Mouse (Mus musculus): ENCODE data around the gene Madcam1.

The Madcam1 gene

DNA sequence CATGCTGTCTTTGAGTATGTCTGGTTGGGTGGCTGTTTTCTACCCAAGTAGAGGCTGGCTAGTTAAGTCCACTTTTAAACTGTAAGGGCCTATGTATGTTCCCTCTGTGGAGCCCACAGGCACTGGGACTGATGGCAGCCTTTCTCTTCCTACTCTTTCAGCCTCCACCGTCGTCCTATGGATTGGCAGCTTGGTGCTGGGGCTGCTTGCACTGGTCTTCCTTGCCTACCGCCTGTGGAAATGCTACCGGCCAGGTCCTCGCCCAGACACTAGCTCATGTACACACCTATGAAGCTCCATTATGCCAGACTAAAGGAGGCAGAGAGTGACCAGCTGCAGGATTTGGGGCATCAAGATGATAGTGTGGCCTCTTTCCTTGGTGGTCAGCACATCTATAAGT is 3.7 kb downstream of the Madcam1 start:
- no peak for DNase-seq (ENCODE audit: low read depth, low spot score)

DNA sequence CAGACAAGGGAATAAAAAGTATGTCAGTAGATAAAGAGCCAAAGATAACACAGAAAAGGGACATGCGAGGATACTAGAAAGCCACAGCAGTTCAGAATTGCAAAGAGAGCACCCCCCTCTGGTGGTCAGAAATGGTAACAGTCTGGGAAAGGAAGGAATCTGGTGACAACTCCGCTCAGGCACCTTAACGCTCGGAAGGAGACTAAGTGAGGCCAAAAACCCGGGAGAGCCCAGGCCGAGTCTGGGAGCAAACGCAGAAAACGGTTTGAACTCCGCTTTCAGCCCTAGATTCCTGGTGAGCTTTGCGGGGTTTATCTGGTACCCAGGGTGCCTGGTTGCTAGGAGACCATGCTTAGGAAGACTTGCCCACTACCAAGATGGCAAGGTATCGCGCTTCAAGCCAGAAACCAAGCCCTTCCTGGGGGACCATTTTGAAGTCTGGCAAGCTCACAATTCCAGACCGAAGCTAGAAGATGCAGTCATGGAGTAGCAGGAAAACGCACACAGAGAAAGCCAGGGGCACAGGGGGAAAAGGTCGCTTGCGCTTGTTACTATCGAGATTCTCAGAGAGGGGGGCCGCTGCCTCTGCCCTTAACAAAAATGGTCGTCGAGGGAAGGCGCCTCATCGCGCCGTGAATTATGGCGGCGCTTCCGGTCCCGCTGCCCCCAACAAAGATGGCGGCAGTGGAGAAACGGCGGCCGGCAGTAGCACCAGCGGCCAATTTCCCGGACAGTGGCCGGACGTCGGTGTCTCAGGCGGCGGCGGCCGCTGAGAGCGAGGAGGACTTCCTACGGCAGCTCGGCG is 4.6 kb downstream of the Madcam1 start, which contains the start of gene Tpgs1:
Gene Tpgs1 (plus strand): TSS at position 599 of the 805 bp plus-strand sequence.
- DNase-seq (ENCODE audit: low read depth, low spot score) = peak; percentile 93

DNA sequence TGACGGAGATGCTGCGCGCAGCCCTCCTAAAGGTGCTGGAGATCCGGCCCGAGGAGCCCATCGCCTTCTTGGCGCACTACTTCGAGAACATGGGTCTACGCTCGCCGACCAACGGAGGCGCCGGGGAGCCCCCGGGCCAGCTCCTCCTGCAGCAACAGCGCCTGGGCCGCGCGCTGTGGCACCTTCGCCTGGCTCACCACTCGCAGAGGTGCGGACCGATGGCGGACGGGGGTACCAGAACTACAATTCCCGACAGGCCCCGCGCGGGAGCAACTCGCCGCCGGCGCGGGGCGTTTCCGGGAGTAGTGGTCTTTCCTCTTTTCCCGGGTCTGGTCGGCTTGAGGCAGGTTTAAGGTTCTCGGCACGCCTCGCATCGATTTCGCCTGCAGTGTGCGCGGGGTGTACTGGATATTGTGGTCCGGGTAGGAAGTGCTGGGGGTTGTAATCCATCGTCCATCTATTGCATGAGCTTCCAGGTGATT is 5.3 kb downstream of the Madcam1 start:
- peak; percentile 76 for DNase-seq (ENCODE audit: low read depth, low spot score)

DNA sequence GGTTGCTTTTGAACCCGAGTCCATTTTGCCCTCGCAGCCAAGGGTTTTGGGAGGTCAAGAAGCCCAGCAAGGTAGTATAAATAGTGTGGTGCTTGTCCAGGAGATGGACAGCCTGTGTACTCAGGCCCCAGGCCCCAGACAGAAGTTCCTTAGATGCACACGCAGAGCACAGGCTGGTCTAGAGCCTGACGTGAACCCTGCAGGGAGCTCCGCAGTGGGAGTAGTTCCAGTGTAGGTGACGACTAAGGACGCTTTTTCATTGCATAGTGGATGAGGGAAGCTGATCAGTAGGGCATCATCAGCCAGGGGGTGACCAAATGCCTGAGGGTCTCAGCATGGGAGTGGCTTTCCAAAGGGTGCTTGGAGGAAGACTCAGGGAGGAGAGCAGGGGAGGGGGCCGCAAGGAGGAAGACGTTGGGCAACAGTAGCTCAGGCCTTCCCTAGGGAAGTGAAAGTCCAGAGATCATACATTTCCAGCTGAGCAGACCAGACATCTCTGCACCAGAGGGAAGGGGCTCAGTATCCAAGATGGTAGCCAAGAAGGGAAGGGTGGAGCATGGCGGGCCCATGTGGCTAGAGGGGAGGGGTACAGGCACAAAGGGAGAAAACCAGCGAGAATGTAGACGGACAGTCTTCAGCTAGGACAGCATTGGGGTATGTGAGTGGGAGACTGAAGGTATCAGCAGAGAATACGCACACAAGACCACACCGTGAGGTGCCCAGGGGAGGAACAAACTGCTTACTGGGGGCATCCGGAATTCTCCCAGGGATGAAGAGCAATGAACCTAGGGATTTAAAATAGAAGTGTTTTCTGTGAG is 5.9 kb downstream of the Madcam1 start:
- DNase-seq (ENCODE audit: low read depth, low spot score) = no peak

DNA sequence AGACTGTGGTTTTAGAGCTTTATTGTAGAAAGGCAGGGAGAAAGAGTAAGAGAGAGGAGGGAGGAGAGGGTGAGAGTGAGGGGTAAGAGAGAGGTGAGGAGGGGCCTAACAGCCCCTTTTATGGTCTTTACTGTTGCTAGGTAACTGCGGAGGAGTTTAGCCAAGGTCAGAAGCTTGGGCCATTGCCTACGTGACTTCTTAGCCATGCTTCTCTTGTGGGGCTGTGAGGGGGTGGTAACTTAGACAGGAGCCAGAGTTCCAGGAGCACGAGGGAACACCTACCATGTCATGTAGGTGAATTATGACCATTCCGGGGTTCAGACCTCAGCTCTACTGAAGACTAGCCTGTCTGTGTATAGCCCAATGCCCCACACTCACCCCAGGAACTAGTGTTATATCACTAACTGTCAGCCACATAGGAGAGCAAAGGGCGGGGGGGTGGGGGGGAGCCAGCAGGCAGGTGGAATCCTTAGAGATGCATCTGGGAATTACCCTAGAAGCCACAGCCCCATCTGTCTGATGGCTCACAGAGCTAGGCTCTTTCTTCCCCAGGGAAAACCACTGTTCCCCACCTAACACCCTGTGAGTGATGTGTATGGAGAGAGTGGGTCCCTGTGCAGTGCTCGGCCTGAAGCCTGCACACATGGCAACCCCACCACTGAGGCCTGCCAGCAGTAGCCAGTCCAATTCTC is 7.2 kb downstream of the Madcam1 start:
- DNase-seq (ENCODE audit: low read depth, low spot score) = no peak

DNA sequence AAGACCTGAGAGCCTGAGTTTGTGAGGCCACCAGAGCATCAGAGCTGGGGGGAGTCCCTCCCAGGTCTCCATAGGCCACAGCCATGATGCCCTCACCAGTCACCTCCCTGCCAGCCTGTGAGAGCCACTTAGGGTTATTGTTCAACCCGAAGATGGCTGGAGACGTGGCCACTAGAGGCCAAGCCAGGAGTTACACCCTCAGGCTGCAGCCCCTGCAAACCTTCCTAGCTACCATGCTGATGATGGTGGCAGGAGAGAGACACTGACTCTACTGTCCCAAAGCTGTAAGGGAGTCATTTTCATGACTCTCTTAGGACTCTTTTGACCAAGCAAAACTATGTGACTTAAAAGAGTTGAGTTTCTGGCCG is 7.7 kb downstream of the Madcam1 start:
- no peak for DNase-seq (ENCODE audit: low read depth, low spot score)

DNA sequence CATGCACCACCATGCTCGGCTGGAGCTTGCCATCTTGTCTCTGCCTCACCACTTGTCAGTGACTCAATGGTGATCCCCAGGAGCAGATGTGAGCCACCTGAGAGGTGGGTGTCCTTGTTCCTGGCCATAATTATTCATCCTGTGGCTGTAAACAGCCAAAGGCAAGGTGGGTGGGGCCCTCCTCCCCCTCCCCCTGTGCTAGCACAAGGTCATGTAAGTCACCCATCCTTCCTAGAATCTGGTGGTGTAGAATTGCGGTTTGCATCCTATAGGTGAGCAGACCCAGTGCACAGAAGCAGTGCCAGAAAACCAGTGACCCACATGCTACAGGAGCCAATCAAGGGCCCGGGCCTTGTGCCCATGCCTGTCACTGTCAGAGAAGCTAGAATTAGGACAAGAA is 8.7 kb downstream of the Madcam1 start:
- DNase-seq (ENCODE audit: low read depth, low spot score) = no peak

DNA sequence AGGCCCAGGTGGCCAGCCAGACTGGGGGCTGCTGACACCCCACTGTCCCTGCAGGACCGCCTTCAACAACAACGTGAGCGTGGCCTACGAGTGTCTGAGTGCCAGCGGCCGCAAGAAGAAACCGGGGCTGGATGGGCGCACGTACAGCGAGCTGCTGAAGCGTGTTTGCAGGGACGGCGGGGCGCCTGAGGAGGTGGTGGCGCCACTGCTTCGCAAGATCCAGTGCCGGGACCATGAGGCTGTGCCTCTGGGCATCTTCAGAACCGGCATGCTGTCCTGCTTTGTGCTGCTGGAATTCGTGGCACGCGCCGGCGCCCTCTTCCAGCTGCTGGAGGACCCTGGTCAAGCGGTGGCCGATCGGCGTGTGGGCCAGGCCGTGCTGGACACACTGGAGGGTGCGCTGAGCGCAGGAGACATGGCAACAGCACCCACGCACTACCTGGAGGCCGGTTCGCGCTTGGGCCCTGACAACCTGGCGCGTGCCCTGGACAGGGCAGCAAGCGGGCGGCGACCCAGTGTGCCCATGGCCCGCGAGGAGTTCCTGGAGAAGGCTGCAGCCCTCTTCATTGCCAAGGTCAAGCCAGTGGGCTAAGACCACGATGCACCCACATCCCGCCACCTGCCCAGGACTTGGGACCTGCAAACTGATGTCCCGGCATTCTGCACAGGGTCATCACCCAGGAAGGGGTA is 11.1 kb downstream of the Madcam1 start:
- DNase-seq (ENCODE audit: low read depth, low spot score) = no peak

DNA sequence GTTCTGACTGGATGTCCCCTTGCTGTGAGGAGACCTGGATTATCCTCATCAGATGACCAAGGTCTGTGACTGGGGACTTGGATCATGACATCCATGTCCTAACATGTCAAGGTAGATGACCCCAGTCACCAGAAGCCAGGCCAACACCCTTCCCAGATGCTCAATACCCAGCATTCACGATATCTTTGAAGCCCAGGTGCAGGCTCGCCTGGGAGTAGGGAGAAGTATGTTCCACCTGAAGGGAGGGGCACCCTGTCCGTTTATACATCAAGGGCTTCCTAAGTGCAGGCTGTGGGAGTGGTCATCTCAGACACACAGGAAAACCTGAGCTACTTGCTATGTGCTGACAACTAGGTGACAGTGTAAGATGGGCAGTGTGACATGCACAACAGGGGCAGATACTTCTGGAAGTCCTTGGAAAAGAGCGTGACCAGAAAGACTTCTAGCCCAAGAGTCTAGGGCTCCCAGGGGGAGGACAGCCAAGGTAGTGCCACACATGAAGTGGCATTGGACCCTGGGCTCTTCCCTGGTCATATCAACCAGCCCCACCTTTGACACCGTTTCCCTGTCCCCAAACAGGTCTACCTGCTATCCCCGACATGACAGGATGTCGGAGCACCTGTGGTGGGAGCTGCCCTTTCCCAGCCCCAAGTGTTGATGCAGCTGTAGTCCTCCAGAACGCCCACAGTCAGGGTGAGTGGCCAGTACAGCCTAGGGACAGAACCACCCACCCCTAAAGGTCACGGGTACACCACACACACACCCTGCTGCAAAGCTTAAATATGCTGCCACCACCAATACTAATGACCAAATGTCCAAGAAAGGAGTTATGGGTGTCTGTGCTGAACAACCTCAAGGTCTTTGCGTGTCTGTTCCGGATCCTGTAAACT is 16.5 kb downstream of the Madcam1 start:
- DNase-seq (ENCODE audit: low read depth, low spot score) = no peak

DNA sequence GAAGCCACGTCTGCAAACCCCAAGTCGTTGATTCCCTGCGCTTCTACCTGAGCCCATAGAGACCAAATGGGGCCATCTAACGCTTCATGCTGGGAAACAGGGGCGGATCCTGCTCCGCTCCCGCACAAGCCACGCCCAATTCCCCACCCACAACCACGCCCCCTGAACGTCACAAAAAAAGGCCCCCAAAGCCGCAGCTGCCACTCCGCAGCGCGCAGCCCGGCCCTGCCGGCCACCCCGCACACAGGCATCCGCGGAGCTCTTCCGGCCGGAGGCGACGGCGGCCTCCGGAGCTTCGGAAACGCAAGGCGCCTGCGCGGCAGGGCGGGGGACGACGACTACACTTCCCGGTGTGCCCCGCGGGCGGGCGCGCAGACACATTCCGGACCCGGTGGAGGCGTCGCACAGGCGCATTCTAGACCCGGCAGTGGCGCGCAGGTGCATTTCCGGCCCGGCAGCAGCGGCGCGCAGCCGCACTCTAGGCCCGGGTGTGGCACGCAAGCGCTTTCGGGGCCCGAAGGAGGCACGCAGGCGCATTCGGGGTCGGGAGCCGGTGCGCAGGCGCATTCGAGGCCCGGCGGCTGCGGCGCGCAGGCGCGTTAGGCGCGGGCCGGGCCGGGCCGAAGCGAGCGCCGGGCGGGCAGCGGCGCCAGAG is 17.4 kb downstream of the Madcam1 start, which contains the start of gene Cdc34:
Gene Cdc34 (plus strand): TSS at position 605 of the 655 bp plus-strand sequence.
- DNase-seq (ENCODE audit: low read depth, low spot score) = peak; percentile 100

DNA sequence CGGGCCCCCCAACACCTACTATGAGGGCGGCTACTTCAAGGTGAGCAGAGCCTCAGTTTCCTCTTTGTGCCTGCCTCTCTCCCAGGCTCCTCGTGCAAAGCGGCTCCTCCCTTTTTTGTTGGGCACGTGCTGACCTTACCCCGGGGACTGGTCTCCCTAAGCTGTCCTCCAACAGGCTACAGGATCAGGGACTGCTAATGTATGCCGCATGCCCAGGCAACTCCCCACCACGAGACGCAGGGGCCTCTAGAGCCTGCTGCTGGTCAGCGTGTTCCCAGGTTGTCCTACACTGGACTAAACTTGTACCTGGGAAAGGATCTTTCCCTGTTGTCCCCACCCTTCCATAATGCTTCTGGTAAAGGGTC is 18.2 kb downstream of the Madcam1 start:
- peak; percentile 45 for DNase-seq (ENCODE audit: low read depth, low spot score)

DNA sequence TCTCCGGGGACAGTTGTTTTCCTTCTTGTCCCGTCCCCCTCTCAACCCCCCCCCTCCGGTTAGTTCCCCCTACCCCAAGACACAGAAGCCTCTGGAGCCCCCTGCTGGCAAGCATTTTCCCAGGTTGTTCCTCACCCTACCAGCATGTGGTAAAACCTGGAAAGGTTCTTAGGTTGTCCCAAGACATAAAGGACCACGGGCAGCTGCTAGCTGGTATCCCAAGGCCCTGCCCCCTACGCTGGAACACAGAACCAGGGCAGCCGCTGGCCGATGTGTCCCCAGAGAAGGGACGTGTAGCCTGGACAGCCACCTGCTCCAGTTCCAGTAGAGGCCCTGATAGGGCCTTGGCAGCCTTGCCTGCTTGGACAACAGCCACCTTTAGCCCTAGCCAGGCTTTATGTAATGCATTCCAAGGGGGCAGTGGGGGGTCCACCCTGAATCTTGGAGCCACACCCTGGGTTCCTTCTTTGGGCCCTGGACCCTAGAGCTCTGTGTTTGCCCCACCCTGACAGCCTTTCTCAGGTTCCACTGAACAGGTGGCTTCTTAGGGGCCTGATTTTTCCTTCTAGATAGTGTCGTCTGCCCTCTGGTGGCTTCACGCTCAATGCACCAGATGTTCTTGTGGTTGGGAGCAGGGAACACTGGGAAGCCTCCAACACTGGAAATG is 18.7 kb downstream of the Madcam1 start:
- DNase-seq (ENCODE audit: low read depth, low spot score) = peak; percentile 71

DNA sequence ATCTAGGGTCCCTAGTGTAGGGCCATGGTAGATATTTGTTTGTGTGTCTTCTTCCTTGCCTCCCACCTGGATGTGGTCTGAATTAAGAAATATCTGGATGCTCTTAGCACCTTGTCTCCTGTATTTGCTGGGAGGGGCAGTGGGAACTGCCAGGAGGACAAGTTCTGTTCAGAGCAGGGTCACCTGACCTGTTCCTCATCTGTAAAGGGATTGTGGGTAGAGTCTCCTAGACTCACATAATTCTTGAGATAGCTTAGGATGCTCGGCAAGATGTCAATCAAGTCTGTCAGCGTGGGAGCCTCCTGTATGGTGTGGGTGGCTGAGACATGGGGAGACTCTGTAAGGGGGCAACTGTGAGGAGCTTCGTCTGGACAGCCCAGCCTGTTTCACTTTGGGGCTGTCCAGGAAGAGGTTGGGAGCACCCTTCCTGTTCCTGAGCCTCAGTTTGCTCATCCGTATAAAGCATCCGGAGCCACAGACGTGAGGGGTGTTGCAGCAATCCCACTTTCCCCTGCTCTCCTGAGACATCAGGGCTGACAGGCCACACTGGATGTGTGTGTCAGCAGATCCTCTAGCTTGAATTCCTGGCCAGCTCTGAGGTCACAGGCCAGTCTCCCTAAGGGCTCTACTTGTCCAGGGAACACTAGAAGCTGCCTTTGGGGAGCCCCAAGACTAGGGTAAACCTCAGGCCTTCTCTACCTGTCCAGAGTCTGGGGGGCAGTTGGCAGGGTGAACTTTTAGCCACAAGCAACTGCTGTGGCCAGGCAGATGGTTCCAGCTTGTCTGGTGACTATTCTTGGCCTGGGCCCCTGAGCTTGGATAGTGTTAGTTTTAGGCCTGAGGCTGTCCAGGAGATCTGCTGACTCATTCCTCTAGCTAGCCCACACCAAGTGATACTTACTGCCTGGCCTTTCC is 19.6 kb downstream of the Madcam1 start:
- no peak for DNase-seq (ENCODE audit: low read depth, low spot score)

DNA sequence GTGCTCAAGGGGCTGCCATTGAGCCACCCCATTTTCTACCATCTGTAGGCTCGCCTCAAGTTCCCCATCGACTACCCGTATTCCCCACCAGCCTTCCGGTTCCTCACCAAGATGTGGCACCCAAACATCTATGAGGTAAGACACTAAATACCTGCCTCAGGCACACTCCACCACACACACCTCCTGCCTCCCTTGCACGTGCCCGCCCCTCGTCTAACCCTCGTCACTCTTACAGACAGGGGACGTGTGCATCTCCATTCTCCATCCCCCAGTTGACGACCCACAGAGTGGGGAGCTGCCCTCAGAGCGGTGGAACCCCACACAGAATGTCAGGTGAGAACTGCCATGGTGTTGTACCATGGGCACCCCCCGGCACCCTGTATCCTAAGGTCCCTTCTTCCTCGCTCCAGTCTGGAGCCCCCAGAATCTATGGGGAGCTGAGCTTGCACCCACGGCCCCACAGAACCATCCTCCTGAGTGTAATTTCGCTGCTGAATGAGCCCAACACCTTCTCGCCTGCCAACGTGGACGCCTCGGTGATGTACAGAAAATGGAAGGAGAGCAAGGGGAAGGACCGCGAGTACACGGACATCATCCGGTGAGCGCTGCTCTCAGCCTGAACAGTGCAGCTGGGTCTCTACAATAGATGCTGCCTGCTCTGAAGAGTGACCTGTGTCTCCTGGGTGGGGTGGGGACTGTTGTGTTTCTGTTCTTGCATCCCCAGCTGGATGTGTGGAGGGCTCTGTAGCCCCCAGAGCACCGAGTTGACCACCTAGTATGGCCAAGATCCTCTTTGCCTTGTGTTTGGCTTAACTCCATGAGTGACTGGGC is 20.6 kb downstream of the Madcam1 start:
- DNase-seq (ENCODE audit: low read depth, low spot score) = no peak

DNA sequence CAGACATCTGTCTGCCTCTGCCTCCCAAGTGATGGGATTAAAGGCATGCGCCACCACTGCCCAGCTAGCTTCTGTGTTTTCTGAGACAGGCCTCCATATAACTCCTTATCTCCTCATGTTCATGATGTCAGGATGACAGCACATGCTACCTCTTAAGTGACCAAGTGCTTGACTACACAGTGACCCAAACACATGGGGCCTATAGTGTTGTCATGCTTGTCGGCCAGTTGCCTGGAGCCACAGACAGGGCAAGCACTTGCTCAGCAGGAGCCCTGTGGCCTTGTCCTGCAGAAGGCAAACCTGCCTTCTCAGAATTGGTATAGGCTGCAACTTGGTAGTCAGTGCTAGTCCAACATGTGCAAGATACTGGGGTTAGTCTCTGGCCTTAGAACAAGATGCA is 21.9 kb downstream of the Madcam1 start:
- DNase-seq (ENCODE audit: low read depth, low spot score) = no peak

DNA sequence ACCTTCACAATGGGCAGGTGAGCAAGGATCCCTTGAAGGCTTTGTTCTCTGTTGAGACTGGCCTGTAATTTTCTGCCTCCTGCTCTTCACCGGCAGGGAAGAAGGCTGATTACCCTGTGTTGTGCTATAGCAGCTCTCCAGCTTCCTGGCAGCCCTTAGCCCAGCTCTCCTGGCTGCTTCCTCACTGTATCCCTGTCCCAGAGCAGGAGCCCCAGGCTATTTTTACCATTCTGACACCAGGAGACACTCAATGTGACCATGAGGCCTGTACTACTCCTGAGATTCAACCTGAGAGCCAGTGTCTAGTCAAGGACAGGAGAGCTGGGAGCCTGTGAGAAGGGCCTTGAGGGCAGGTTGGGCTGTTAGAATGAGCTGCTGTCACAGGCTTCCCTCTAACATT is 22.3 kb downstream of the Madcam1 start:
- DNase-seq (ENCODE audit: low read depth, low spot score) = no peak

DNA sequence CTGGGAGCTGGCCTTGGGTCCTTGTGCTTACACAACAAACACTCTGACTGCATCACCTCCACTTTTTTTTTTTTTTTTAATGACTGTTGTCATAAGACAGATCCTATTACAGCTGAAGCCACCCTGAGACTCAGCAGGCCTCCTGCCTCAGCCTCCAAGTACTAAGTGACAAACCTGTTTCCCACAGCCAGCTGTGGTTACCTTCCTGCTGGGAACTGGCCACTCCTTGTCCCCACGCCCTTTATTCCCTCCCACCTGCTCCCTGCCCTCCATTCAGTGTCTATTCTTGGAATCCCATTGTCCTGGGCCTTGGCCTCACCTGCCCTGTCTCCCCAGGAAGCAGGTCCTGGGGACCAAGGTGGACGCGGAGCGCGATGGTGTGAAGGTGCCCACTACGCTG is 23.2 kb downstream of the Madcam1 start:
- DNase-seq (ENCODE audit: low read depth, low spot score) = no peak
